Mouse (Mus musculus) ES-Bruce4 (cell line): ENCODE data around the gene Arhgap35. TPM values are rescaled to one million over a fixed set of nuclear protein-coding genes. Genes with fewer than 3 reads are reported as not detected.

Experiments used
- H3K27ac ChIP-seq: 2 replicates; pipeline ENCODE4 v1.5.1; 2012; ENCODE audit warnings: low read length, inconsistent platforms; ENCODE audit not compliant: insufficient read depth
- H3K27me3 ChIP-seq: 2 replicates; pipeline ENCODE4 v1.6.1; 2012; ENCODE audit warnings: mild to moderate bottlenecking, low read length, inconsistent platforms; ENCODE audit not compliant: control insufficient read depth, poor library complexity, insufficient read depth, severe bottlenecking
- H3K36me3 ChIP-seq: 2 replicates; pipeline ENCODE4 v1.6.1; 2012; ENCODE audit warnings: inconsistent platforms, mild to moderate bottlenecking, low read length, moderate library complexity; ENCODE audit not compliant: control insufficient read depth, poor library complexity, insufficient read depth, severe bottlenecking
- H3K4me1 ChIP-seq: one replicate; pipeline ENCODE4 v1.8.1; 2011; ENCODE audit warnings: low read length; ENCODE audit not compliant: control insufficient read depth, insufficient read depth
- H3K4me3 ChIP-seq: 2 replicates; pipeline ENCODE4 v1.5.1; 2011; ENCODE audit warnings: low read depth, mild to moderate bottlenecking, low read length
- H3K9ac ChIP-seq: 2 replicates; pipeline ENCODE4 v1.6.1; 2012; ENCODE audit warnings: low read depth, mild to moderate bottlenecking, inconsistent platforms; ENCODE audit not compliant: poor library complexity, severe bottlenecking
- H3K9me3 ChIP-seq: replicated peaks from 2 replicates; pipeline ENCODE4 v1.6.1; 2012; ENCODE audit warnings: mild to moderate bottlenecking, low read length, inconsistent platforms; ENCODE audit not compliant: control insufficient read depth, poor library complexity, insufficient read depth, severe bottlenecking
- CTCF ChIP-seq: IDR thresholded peaks from one replicate; pipeline ENCODE4 v1.8.1; 2011; ENCODE audit warnings: low read depth, low read length
- EP300 ChIP-seq: IDR thresholded peaks from 2 replicates; pipeline ENCODE4 v1.6.1; 2011; ENCODE audit warnings: low read depth, low read length; ENCODE audit not compliant: insufficient read depth
- POLR2A ChIP-seq: IDR thresholded peaks from one replicate; pipeline ENCODE4 v1.8.1; 2011; ENCODE audit warnings: low read length; ENCODE audit not compliant: insufficient read depth
- polyA plus RNA-seq: library from polyadenylated mRNA; stranded (reverse); fragments of >200 nt; gene quantifications from 2 replicates; pipeline ENCODE4 v1.2.4, GENCODE M21; 2011; ENCODE audit warnings: low read depth; ENCODE audit not compliant: missing spikeins, insufficient read depth, insufficient read length

The Arhgap35 gene
- polyA plus RNA-seq, 1 experiment = 48.5 TPM

DNA sequence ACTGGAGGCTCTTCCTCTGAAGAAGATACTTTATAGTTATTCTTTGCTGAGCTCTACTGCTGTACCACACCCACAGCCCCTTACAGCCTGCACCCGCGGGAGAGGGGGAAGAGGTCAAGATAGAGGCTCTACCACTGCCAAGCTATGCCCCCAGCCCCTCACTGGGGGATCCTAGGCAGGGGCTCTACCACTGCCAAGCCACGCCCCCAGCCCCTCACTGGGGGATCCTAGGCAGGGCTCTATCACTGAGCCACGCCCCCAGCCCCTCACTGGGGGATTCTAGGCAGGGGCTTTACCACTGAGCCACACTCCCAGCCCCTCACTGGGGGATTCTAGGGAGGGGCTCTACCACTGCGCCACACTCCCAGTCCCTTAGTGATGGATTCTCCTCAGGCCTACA lies 158.5 kb downstream of the Arhgap35 start:
- no peak overlapping the region for H3K27ac ChIP-seq
- H3K9ac ChIP-seq = no peak overlapping the region
- no peaks in the 10 kb centered on the region for H3K9me3 ChIP-seq
- H3K4me3 ChIP-seq = no peak overlapping the region
- H3K27me3 ChIP-seq = no peaks in the 10 kb centered on the region
- no peaks in the 10 kb centered on the region for H3K36me3 ChIP-seq
- H3K4me1 ChIP-seq = no peaks in the 10 kb centered on the region
- TF ChIP-seq EP300 (no peak), CTCF (no peak), POLR2A (no peak)

GRCm38 (mm10) chr7:16455016-16455415 lies 159.8 kb downstream of the Arhgap35 start:
- TF ChIP-seq POLR2A = no peak
- no peak for TF ChIP-seq CTCF
- no peak for TF ChIP-seq EP300
- Histone ChIP-seq H3K4me3 (no peak overlapping the region), H3K36me3 (no peaks in the 10 kb centered on the region), H3K9ac (no peak overlapping the region), H3K9me3 (no peaks in the 10 kb centered on the region), H3K27ac (no peak overlapping the region), H3K4me1 (no peaks in the 10 kb centered on the region), H3K27me3 (no peaks in the 10 kb centered on the region)

DNA sequence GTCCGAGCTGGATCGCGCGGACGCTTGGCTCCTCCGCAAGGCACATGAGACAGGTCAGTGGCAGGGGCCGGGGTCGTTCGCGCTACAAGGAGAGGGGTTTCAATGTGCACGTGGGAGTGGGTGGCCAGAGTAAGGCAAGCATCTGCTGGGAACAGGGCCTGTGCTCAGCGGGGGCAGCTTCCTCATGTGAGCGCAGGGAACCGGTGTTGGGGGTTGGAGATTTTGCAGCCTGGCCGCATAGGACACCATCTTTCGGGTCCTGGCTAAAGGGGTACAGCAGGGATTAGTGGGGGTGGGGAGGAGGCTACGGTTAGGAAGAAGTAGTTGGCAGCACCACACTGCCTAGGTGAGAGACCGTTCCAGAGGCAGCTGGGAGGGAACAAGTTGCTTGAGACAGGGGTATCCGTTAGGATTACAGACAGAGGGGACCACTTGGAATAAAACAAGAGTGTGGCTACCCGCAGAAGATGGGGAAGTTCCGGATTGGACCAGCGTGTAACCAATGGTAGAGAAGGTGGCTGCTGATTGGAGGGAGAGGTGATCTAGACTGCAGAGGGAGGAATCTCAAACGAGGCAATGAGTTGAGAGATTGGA lies 161.6 kb downstream of the Arhgap35 start:
- H3K4me1 ChIP-seq = no peaks in the 10 kb centered on the region
- H3K9me3 ChIP-seq = no peaks in the 10 kb centered on the region
- peak overlapping the region; percentile 88 for H3K4me3 ChIP-seq
- H3K27ac ChIP-seq = no peak overlapping the region
- peak overlapping the region; percentile 54 for H3K9ac ChIP-seq
- TF ChIP-seq EP300 (no peak), POLR2A (peak; percentile 53), CTCF (no peak)
- no peaks in the 10 kb centered on the region for H3K36me3 ChIP-seq
- no peaks in the 10 kb centered on the region for H3K27me3 ChIP-seq

GRCm38 (mm10) chr7:16452587-16453073 lies 162.2 kb downstream of the Arhgap35 start, which contains the start of gene Tmem160:
Tmem160 (plus strand) TSS chr7:16452779.
- Histone ChIP-seq H3K27me3 (no peaks in the 10 kb centered on the region), H3K9me3 (no peaks in the 10 kb centered on the region), H3K36me3 (no peaks in the 10 kb centered on the region), H3K9ac (peak within 1 kb of the TSS; percentile 54), H3K27ac (no peak within 1 kb of the TSS), H3K4me3 (peak within 1 kb of the TSS; percentile 88), H3K4me1 (no peaks in the 10 kb centered on the region)
- TF ChIP-seq CTCF (no peak), POLR2A (no peak), EP300 (no peak)

GRCm38 (mm10) chr7:16451656-16452055 lies 163.1 kb downstream of the Arhgap35 start:
- no peaks in the 10 kb centered on the region for H3K4me1 ChIP-seq
- no peak overlapping the region for H3K9ac ChIP-seq
- H3K27ac ChIP-seq = no peak overlapping the region
- H3K36me3 ChIP-seq = no peaks in the 10 kb centered on the region
- H3K4me3 ChIP-seq = no peak overlapping the region
- no peak for TF ChIP-seq EP300
- TF ChIP-seq POLR2A = no peak
- TF ChIP-seq CTCF = no peak
- no peaks in the 10 kb centered on the region for H3K9me3 ChIP-seq
- H3K27me3 ChIP-seq = no peaks in the 10 kb centered on the region

Other genes starting within 250 kb of the Arhgap35 start
- 256 and 263 TPM in 2 replicates for gene Sae1, start 227.2 kb downstream of the Arhgap35 start, polyA plus RNA-seq
- gene Zc3h4, start 214.1 kb downstream of the Arhgap35 start, polyA plus RNA-seq = 48.3 and 51.2 TPM in 2 replicates
- 24.3 and 25.4 TPM in 2 replicates for gene Tmem160, start 162.2 kb downstream of the Arhgap35 start, polyA plus RNA-seq
- 0.27 and 0.70 TPM in 2 replicates for gene Npas1, start 137.3 kb downstream of the Arhgap35 start, polyA plus RNA-seq
- not detected in 2 replicates for gene Ceacam15, start 60.7 kb upstream of the Arhgap35 start, polyA plus RNA-seq
- gene Ceacam9, start 106.9 kb upstream of the Arhgap35 start, polyA plus RNA-seq = not detected in 2 replicates
- gene Ap2s1, start 123.4 kb upstream of the Arhgap35 start, polyA plus RNA-seq = 88.3 and 91.5 TPM in 2 replicates
- 101 and 108 TPM in 2 replicates for gene Slc1a5, start 166.3 kb upstream of the Arhgap35 start, polyA plus RNA-seq
- 53.5 and 55.5 TPM in 2 replicates for gene Strn4, start 200.9 kb upstream of the Arhgap35 start, polyA plus RNA-seq
- 14.7 and 17.4 TPM in 2 replicates for gene Fkrp, start 201.7 kb upstream of the Arhgap35 start, polyA plus RNA-seq
- 18.4 and 18.5 TPM in 2 replicates for gene Prkd2, start 227.9 kb upstream of the Arhgap35 start, polyA plus RNA-seq